ENCODE assay signal across 13 mouse cellular contexts in the genomic region with DNA sequence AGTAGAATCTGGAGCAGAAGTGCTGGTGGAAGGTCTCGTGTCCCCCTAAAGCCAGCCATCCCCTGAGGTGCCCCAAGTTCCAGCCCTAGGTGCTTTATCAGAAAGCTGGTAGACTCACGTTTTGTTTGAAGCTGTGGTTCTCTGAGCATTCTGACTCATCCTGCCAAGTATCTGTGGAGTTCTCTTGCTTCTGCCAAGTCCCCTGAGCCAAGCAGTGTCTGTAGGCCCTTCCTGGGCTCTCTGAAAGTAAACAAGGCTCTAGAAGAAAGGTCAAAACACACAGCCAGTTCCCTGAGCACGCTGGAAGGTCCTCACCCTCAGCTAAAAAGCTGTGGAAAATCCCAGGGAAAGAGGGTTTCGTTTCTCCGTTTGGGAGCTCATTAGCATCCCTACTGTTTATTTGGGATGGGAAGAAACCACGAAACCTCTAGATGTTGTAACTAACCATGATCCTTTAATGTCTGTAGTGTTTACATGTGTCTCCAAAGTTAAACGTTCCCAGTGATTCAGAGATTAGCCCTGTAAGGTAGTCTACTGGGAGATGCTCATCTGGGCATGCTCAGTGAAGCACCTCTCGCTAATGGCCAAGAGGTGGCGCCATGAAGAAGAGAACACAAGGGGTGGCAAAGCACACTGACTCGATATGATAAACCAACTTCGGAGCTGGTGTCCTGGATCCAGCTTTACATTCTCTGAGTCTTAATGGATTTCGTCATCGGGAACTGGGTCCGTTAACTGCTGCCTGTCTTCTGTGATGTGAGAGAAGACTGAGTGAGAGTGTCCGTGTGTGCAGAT. TPM values are rescaled to one million over a fixed set of nuclear protein-coding genes. Genes with fewer than 3 reads are reported as not detected.
DNase-seq lines count a peak whose midpoint lies in the region; ATAC-seq and TF ChIP-seq lines count a peak whose summit lies in the region.
"Had no signal": no experiment of that assay in that cellular context is flagged by ENCODE, and none has a peak within 500 bp of the region (broad histone marks: within the 10 kb centered on the region; RNA-seq: fewer than 3 reads in every experiment).

No protein-coding gene starts in this region.

- H3K9ac ChIP-seq in kidney, postnatal 0 days (ENCODE audit: low read depth, low read length): no peak overlapping the region
- H3K9ac ChIP-seq in forebrain, embryonic 14.5 days (ENCODE audit: low read length): no peak overlapping the region
- H3K9ac ChIP-seq: embryonic facial prominence, embryonic 13.5 days had no signal

- ATAC-seq in kidney, postnatal 0 days (replicated peaks; ENCODE audit: low FRiP score, low read depth): no peak
- no peak for ATAC-seq in forebrain, embryonic 14.5 days
- ATAC-seq: intestine, embryonic 16.5 days had no signal

- peak; percentile 31 for DNase-seq in adrenal gland, postnatal 14 days
- DNase-seq in adrenal gland, postnatal 25 days: no peak
- no peak for DNase-seq in kidney, postnatal 0 days (ENCODE audit: low spot score)
- DNase-seq in kidney, adult 11 months: no peak
- peak; percentile 29 for DNase-seq in urinary bladder, postnatal 14 days (ENCODE audit: low spot score)
- no peak for DNase-seq in urinary bladder, postnatal 4 days (ENCODE audit: low spot score in 2 of 2)
- no peak for DNase-seq in B cell, adult 2 months
- no peak for DNase-seq in forebrain, embryonic 14.5 days (ENCODE audit: low spot score)

- H3K9me3 ChIP-seq in kidney, postnatal 0 days (replicated peaks; ENCODE audit: low read length): no peaks in the 10 kb centered on the region
- H3K9me3 ChIP-seq in forebrain, embryonic 14.5 days (replicated peaks; ENCODE audit: control insufficient read depth, low read length): no peaks in the 10 kb centered on the region
- H3K9me3 ChIP-seq: embryonic facial prominence, embryonic 13.5 days had no signal

- no peaks in the 10 kb centered on the region for H3K4me1 ChIP-seq in kidney, postnatal 0 days (replicated peaks; ENCODE audit: insufficient read depth, low read length)
- no peaks in the 10 kb centered on the region for H3K4me1 ChIP-seq in forebrain, embryonic 14.5 days (ENCODE audit: control insufficient read depth, insufficient read depth, low read length)
- H3K4me1 ChIP-seq: embryonic facial prominence, embryonic 13.5 days had no signal

- TF ChIP-seq CTCF in kidney, postnatal 0 days (IDR thresholded peaks at IDR 0.05; ENCODE audit: low read depth): peak; percentile 36; the same call in 1 of the 2 replicates

- no peak overlapping the region for H3K4me3 ChIP-seq in kidney, postnatal 0 days (replicated peaks; ENCODE audit: low read depth, low read length)
- H3K4me3 ChIP-seq in forebrain, embryonic 14.5 days (ENCODE audit: low read depth, low read length): no peak overlapping the region
- H3K4me3 ChIP-seq: embryonic facial prominence, embryonic 13.5 days had no signal

- no peak overlapping the region for H3K4me2 ChIP-seq in kidney, postnatal 0 days (ENCODE audit: low read length)
- no peak overlapping the region for H3K4me2 ChIP-seq in forebrain, embryonic 14.5 days (ENCODE audit: low read length)
- H3K4me2 ChIP-seq: embryonic facial prominence, embryonic 13.5 days had no signal

- no peak overlapping the region for H3K27ac ChIP-seq in kidney, postnatal 0 days
- no peak overlapping the region for H3K27ac ChIP-seq in forebrain, embryonic 14.5 days (ENCODE audit: low read depth, low read length)
- H3K27ac ChIP-seq: embryonic facial prominence, embryonic 13.5 days had no signal

- no peaks in the 10 kb centered on the region for H3K27me3 ChIP-seq in kidney, postnatal 0 days (ENCODE audit: insufficient read depth, low read length)
- H3K27me3 ChIP-seq in forebrain, embryonic 14.5 days (replicated peaks; ENCODE audit: control insufficient read depth, insufficient read depth, low read length): no peaks in the 10 kb centered on the region
- H3K27me3 ChIP-seq: embryonic facial prominence, embryonic 13.5 days had no signal

- H3K36me3 ChIP-seq in kidney, postnatal 0 days (ENCODE audit: insufficient read depth, low read length): no peaks in the 10 kb centered on the region
- H3K36me3 ChIP-seq in forebrain, embryonic 14.5 days (ENCODE audit: control insufficient read depth, insufficient read depth, low read length): no peaks in the 10 kb centered on the region
- H3K36me3 ChIP-seq: embryonic facial prominence, embryonic 13.5 days had no signal

- 70% methylated on average over 15 of the region's 15 CpGs for WGBS in kidney, postnatal 0 days
- WGBS in forebrain, embryonic 14.5 days: 74% methylated on average over 15 of the region's 15 CpGs

RNA-seq across cellular contexts. Expression of gene Glp2r, which starts 13.4 kb away (rescaled TPM):
- total RNA-seq in adrenal gland, postnatal 14 days (2021): not detected in 2 replicates
- not detected in 2 replicates for total RNA-seq in adrenal gland, postnatal 25 days (2021)
- polyA plus RNA-seq in kidney, postnatal 0 days (2015; fragmentation: Nextera tagmentation; extraction: Ambion mirVana): not detected in 2 replicates
- 0.04 and 0.05 TPM in 2 replicates for polyA plus RNA-seq in forebrain, embryonic 14.5 days (2014; fragmentation: Nextera tagmentation; extraction: Ambion mirVana)
- polyA plus RNA-seq: embryonic facial prominence, embryonic 13.5 days had no signal

RNA-seq across cellular contexts. Expression of gene Gsg1l2, which starts 16.8 kb away (rescaled TPM):
- not detected in 2 replicates for total RNA-seq in adrenal gland, postnatal 14 days (2021)
- not detected in 2 replicates for total RNA-seq in adrenal gland, postnatal 25 days (2021)
- not detected in 2 replicates for polyA plus RNA-seq in kidney, postnatal 0 days (2015; fragmentation: Nextera tagmentation; extraction: Ambion mirVana)
- not detected in 2 replicates for polyA plus RNA-seq in forebrain, embryonic 14.5 days (2014; fragmentation: Nextera tagmentation; extraction: Ambion mirVana)
- total RNA-seq: gastrocnemius, adult 8-10 months; left cerebral cortex, postnatal 36 days had no signal
- polyA plus RNA-seq: brain, embryonic 14.5 days; embryonic facial prominence, embryonic 13.5 days had no signal

RNA-seq across cellular contexts. Expression of gene Dhrs7c, which starts 40.4 kb away (rescaled TPM):
- not detected in 2 replicates for total RNA-seq in adrenal gland, postnatal 14 days (2021)
- not detected in 2 replicates for total RNA-seq in adrenal gland, postnatal 25 days (2021)
- not detected in 2 replicates for polyA plus RNA-seq in kidney, postnatal 0 days (2015; fragmentation: Nextera tagmentation; extraction: Ambion mirVana)
- not detected in 2 replicates for polyA plus RNA-seq in forebrain, embryonic 14.5 days (2014; fragmentation: Nextera tagmentation; extraction: Ambion mirVana)
- polyA plus RNA-seq: brain, embryonic 14.5 days had no signal

Comparison
In these comparisons a context has a peak if more than half of its experiments do, and no peak if none do; other contexts are left out.
1. DNase-seq: peak in adrenal gland, postnatal 14 days (single experiment) and urinary bladder, postnatal 14 days (single experiment); none in adrenal gland, postnatal 25 days (single experiment), kidney, postnatal 0 days (single experiment), kidney, adult 11 months (single experiment), urinary bladder, postnatal 4 days (0 of 2), B cell, adult 2 months (0 of 2) and forebrain, embryonic 14.5 days (single experiment).